Comparison of ENCODE assay signal across 14 mouse cellular contexts in the genomic region with DNA sequence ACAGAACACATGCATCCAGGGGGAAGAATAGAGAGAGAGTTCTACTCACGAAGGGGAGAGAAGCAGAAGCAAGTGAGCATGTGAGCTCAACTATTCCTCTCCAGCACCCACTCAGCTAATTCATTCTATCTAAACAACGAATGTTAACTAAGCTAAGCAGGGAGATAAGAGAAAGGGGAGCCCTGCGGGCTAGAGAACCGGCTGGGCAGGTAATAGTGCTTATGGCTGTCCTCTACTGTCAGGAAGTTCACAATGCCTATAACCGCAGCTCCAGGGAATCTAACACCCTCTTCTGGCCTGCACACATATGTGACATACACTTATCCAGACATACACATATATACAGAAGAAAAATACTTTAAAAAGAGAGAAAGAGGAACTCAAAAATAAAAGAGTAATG.
"Had no signal": no experiment of that assay in that cellular context is flagged by ENCODE, and none has a peak within 500 bp of the region (broad histone marks: within the 10 kb centered on the region; RNA-seq: fewer than 3 reads in every experiment).

No protein-coding gene starts in this region.

- ATAC-seq: liver, postnatal 0 days had no signal

- H3K4me2 ChIP-seq: kidney, embryonic 15.5 days; midbrain, embryonic 11.5 days had no signal

- H3K9ac ChIP-seq: kidney, embryonic 15.5 days; liver, embryonic 14.5 days; liver, postnatal 0 days had no signal

- H3K9me3 ChIP-seq: kidney, embryonic 15.5 days had no signal

- H3K27ac ChIP-seq: kidney, embryonic 15.5 days; left cerebral cortex, adult 2 months; liver, embryonic 14.5 days had no signal

- DNase-seq: kidney, adult 11 months; kidney, adult 8-10 months; kidney, postnatal 10 days; kidney, postnatal 36 days; layer of hippocampus, postnatal 36 days; liver, postnatal 0 days; lung, postnatal 14 days; lung, postnatal 4 days; midbrain, embryonic 14.5 days; thymus, postnatal 25 days had no signal

- H3K4me3 ChIP-seq: kidney, embryonic 15.5 days; left cerebral cortex, adult 2 months had no signal

- H3K4me1 ChIP-seq: kidney, embryonic 15.5 days had no signal

- H3K27me3 ChIP-seq: kidney, embryonic 15.5 days had no signal
